Mouse (Mus musculus) ES-Bruce4 (cell line): Measurements from ENCODE around the gene Dcakd.

Experiments used
- CTCF ChIP-seq: IDR thresholded peaks from one replicate; pipeline ENCODE4 v1.8.1; 2011; ENCODE audit warnings: low read depth, low read length
- EP300 ChIP-seq: IDR thresholded peaks from 2 replicates; pipeline ENCODE4 v1.6.1; 2011; ENCODE audit warnings: low read depth, low read length; ENCODE audit not compliant: insufficient read depth

DNA sequence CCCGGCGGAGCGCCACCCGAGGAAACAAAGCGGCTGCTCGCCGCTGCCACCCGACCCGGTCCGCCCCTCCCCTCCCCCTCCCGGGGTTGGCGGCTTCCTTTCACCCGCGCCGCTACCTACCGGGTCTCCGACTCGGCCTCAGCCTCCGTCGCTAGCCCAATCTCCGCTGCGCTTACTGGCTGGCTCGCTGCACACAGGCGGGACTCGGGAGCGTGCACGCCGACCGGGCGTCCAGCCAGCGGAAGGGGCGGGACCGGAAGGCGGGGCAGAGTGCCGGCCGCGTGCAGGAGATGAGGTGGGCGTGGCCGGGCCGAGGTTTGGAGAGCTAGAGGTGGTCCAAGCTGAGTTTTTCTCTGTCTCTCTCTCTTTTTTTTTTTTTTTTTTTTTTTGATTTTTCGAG lies 11.2 kb downstream of the Dcakd start:
- TF ChIP-seq CTCF (no peak), EP300 (no peak)
